Mouse (Mus musculus): ENCODE measurements around the gene Htr3a. TPM values are rescaled to one million over a fixed set of nuclear protein-coding genes. Genes with fewer than 3 reads are reported as not detected.

The Htr3a gene
- polyA plus RNA-seq (2017; shearing (Covaris generic)), result not detected

DNA sequence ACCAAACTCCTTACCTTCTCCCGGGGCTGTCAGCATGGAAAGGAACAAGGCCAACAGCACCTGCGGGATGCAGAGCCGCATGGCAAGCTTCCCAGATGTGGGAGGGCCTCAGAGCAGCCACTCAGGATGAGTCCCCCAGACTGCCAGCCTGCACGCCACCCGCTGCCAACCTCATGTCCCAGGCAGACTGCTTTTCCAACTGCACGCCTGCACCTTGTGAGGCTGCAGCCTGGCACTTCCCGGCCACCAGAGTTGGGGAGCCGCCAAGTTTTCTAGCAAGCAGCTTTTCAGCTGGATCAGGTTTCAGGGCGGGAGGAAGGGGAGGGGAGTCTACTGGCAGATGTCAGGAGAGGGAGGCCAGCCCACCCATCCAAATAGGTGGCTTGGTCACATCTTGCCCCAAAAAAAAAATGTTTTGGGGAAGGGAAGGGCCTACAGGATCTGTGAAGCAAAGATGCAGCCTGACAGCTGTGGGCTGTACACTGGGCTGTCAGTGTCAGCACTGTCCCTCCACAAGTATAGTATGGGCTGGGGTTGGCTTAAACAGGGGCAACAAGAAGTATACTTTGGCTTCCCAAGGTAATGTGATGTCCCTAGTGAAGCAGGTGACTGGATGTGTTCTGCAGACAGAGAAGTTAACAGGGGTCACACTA is at the start of gene Htr3a:
Gene Htr3a, minus strand, starts transcription at position 215 of the 653 bp plus-strand sequence.

Other genes starting within 250 kb of the Htr3a start
- gene Zbtb16, start 74.9 kb downstream of the Htr3a start, polyA plus RNA-seq (2017; shearing (Covaris generic)), result 0.06 TPM
- gene Htr3b, start 53.9 kb upstream of the Htr3a start, polyA plus RNA-seq (2017; shearing (Covaris generic)), result not detected
- gene Usp28, start 74.3 kb upstream of the Htr3a start, polyA plus RNA-seq (2017; shearing (Covaris generic)), result 87.9 TPM
- 50.9 TPM for gene Zw10, start 144.5 kb upstream of the Htr3a start, polyA plus RNA-seq (2017; shearing (Covaris generic))
- gene Tmprss5, start 170.2 kb upstream of the Htr3a start, polyA plus RNA-seq (2017; shearing (Covaris generic)), result not detected